Mouse (Mus musculus): ENCODE results near the gene Spout1. TPM values are rescaled to one million over a fixed set of nuclear protein-coding genes. Genes with fewer than 3 reads are reported as not detected.

Spout1 gene
- 0.30 TPM for polyA plus RNA-seq (2014; fragmentation: Illumina TruSeq; extraction: RNeasy Lipid Tissue Mini Kit (QIAGEN cat#74804); ENCODE audit: low replicate concordance)

GRCm38 (mm10) chr2:30177700-30178675 is at the start of gene Spout1:
Gene Spout1 (minus strand): TSS chr2:30178459.

GRCm38 (mm10) chr2:30205629-30206357 is 27.5 kb upstream of the Spout1 start, which contains the start of gene Kyat1:
Gene Kyat1 (minus strand): TSS chr2:30205847.

GRCm38 (mm10) chr2:30171371-30171996 is 6.8 kb downstream of the Spout1 start, which contains the start of gene Endog:
Gene Endog (plus strand): TSS chr2:30171493.

GRCm38 (mm10) chr2:30133613-30134377 is 44.5 kb downstream of the Spout1 start, which contains the start of gene Tbc1d13:
Gene Tbc1d13 (plus strand): TSS chr2:30133746.

GRCm38 (mm10) chr2:30124472-30125274 is 53.6 kb downstream of the Spout1 start, which contains the start of gene Zer1:
Gene Zer1 (minus strand): TSS chr2:30124585.

Other genes starting within 250 kb of the Spout1 start
- gene Gle1, start 243.0 kb downstream of the Spout1 start, polyA plus RNA-seq (2014; fragmentation: Illumina TruSeq; extraction: RNeasy Lipid Tissue Mini Kit (QIAGEN cat#74804); ENCODE audit: low replicate concordance): 5.7 TPM
- 28.2 TPM for gene Sptan1, start 212.9 kb downstream of the Spout1 start, polyA plus RNA-seq (2014; fragmentation: Illumina TruSeq; extraction: RNeasy Lipid Tissue Mini Kit (QIAGEN cat#74804); ENCODE audit: low replicate concordance)
- gene Wdr34, start 129.6 kb downstream of the Spout1 start, polyA plus RNA-seq (2014; fragmentation: Illumina TruSeq; extraction: RNeasy Lipid Tissue Mini Kit (QIAGEN cat#74804); ENCODE audit: low replicate concordance): not detected
- 219 TPM for gene Set, start 121.1 kb downstream of the Spout1 start, polyA plus RNA-seq (2014; fragmentation: Illumina TruSeq; extraction: RNeasy Lipid Tissue Mini Kit (QIAGEN cat#74804); ENCODE audit: low replicate concordance)
- gene Pkn3, start 100.8 kb downstream of the Spout1 start, polyA plus RNA-seq (2014; fragmentation: Illumina TruSeq; extraction: RNeasy Lipid Tissue Mini Kit (QIAGEN cat#74804); ENCODE audit: low replicate concordance): not detected
- gene Zdhhc12, start 84.8 kb downstream of the Spout1 start, polyA plus RNA-seq (2014; fragmentation: Illumina TruSeq; extraction: RNeasy Lipid Tissue Mini Kit (QIAGEN cat#74804); ENCODE audit: low replicate concordance): 3.9 TPM
- 2.1 TPM for gene Zer1, start 53.9 kb downstream of the Spout1 start, polyA plus RNA-seq (2014; fragmentation: Illumina TruSeq; extraction: RNeasy Lipid Tissue Mini Kit (QIAGEN cat#74804); ENCODE audit: low replicate concordance)
- gene Tbc1d13, start 44.7 kb downstream of the Spout1 start, polyA plus RNA-seq (2014; fragmentation: Illumina TruSeq; extraction: RNeasy Lipid Tissue Mini Kit (QIAGEN cat#74804); ENCODE audit: low replicate concordance): 10.1 TPM
- not detected for gene Endog, start 7.0 kb downstream of the Spout1 start, polyA plus RNA-seq (2014; fragmentation: Illumina TruSeq; extraction: RNeasy Lipid Tissue Mini Kit (QIAGEN cat#74804); ENCODE audit: low replicate concordance)
- gene Kyat1, start 27.4 kb upstream of the Spout1 start, polyA plus RNA-seq (2014; fragmentation: Illumina TruSeq; extraction: RNeasy Lipid Tissue Mini Kit (QIAGEN cat#74804); ENCODE audit: low replicate concordance): 0.48 TPM
- 1.5 TPM for gene Lrrc8a, start 59.3 kb upstream of the Spout1 start, polyA plus RNA-seq (2014; fragmentation: Illumina TruSeq; extraction: RNeasy Lipid Tissue Mini Kit (QIAGEN cat#74804); ENCODE audit: low replicate concordance)
- gene Gm28035, start 62.1 kb upstream of the Spout1 start, polyA plus RNA-seq (2014; fragmentation: Illumina TruSeq; extraction: RNeasy Lipid Tissue Mini Kit (QIAGEN cat#74804); ENCODE audit: low replicate concordance): not detected
- 0.74 TPM for gene Phyhd1, start 87.7 kb upstream of the Spout1 start, polyA plus RNA-seq (2014; fragmentation: Illumina TruSeq; extraction: RNeasy Lipid Tissue Mini Kit (QIAGEN cat#74804); ENCODE audit: low replicate concordance)
- gene Gm28038, start 102.6 kb upstream of the Spout1 start, polyA plus RNA-seq (2014; fragmentation: Illumina TruSeq; extraction: RNeasy Lipid Tissue Mini Kit (QIAGEN cat#74804); ENCODE audit: low replicate concordance): not detected
- 5.9 TPM for gene Dolk, start 107.9 kb upstream of the Spout1 start, polyA plus RNA-seq (2014; fragmentation: Illumina TruSeq; extraction: RNeasy Lipid Tissue Mini Kit (QIAGEN cat#74804); ENCODE audit: low replicate concordance)
- gene Nup188, start 107.9 kb upstream of the Spout1 start, polyA plus RNA-seq (2014; fragmentation: Illumina TruSeq; extraction: RNeasy Lipid Tissue Mini Kit (QIAGEN cat#74804); ENCODE audit: low replicate concordance): 6.1 TPM
- gene Sh3glb2, start 180.9 kb upstream of the Spout1 start, polyA plus RNA-seq (2014; fragmentation: Illumina TruSeq; extraction: RNeasy Lipid Tissue Mini Kit (QIAGEN cat#74804); ENCODE audit: low replicate concordance): 1.0 TPM
- 1.3 TPM for gene Miga2, start 185.8 kb upstream of the Spout1 start, polyA plus RNA-seq (2014; fragmentation: Illumina TruSeq; extraction: RNeasy Lipid Tissue Mini Kit (QIAGEN cat#74804); ENCODE audit: low replicate concordance)
- 3.9 TPM for gene Dolpp1, start 213.8 kb upstream of the Spout1 start, polyA plus RNA-seq (2014; fragmentation: Illumina TruSeq; extraction: RNeasy Lipid Tissue Mini Kit (QIAGEN cat#74804); ENCODE audit: low replicate concordance)
- gene Crat, start 237.4 kb upstream of the Spout1 start, polyA plus RNA-seq (2014; fragmentation: Illumina TruSeq; extraction: RNeasy Lipid Tissue Mini Kit (QIAGEN cat#74804); ENCODE audit: low replicate concordance): 14.2 TPM
- 2.2 TPM for gene Ptpa, start 237.6 kb upstream of the Spout1 start, polyA plus RNA-seq (2014; fragmentation: Illumina TruSeq; extraction: RNeasy Lipid Tissue Mini Kit (QIAGEN cat#74804); ENCODE audit: low replicate concordance)

Measured in small intestine, adult 10 weeks (tissue).